Mouse (Mus musculus) 3T3-L1 (cell line): ENCODE data around the gene Uckl1.
A peak's percentile ranks its signal among the peaks of the same experiment; 100 is the strongest.

Experiments used
- DNase-seq: peaks from one replicate; pipeline ENCODE4 v3.0.0-alpha.2; 2015; ENCODE audit warnings: low read depth, low spot score

The Uckl1 gene

GRCm38 (mm10) chr2:181589732-181590105 lies 5.0 kb upstream of the Uckl1 start:
- DNase-seq: no peak

GRCm38 (mm10) chr2:181589011-181589731 lies 4.5 kb upstream of the Uckl1 start:
- no peak for DNase-seq

GRCm38 (mm10) chr2:181588229-181588780 lies 3.6 kb upstream of the Uckl1 start:
- no peak for DNase-seq

- no peak for DNase-seq
Measured at GRCm38 (mm10) chr2:181587796-181588195, 3.1 kb upstream of the Uckl1 start.

GRCm38 (mm10) chr2:181586124-181586523 lies 1.4 kb upstream of the Uckl1 start:
- no peak for DNase-seq

- no peak for DNase-seq
Measured at GRCm38 (mm10) chr2:181585506-181585905, 814 bp upstream of the Uckl1 start.

GRCm38 (mm10) chr2:181583460-181584257 lies 1.0 kb downstream of the Uckl1 start:
- DNase-seq: no peak

GRCm38 (mm10) chr2:181582939-181583338 lies 1.8 kb downstream of the Uckl1 start:
- no peak for DNase-seq

- no peak for DNase-seq
Measured at GRCm38 (mm10) chr2:181582358-181582757, 2.3 kb downstream of the Uckl1 start.

- peak; percentile 85 for DNase-seq
Measured at GRCm38 (mm10) chr2:181581402-181582120, 3.1 kb downstream of the Uckl1 start.

GRCm38 (mm10) chr2:181581016-181581401 lies 3.7 kb downstream of the Uckl1 start:
- DNase-seq: peak; percentile 98

- DNase-seq: no peak
Measured at GRCm38 (mm10) chr2:181580131-181580772, 4.4 kb downstream of the Uckl1 start.

GRCm38 (mm10) chr2:181579681-181580080 lies 5.0 kb downstream of the Uckl1 start:
- DNase-seq: no peak

- DNase-seq: no peak
Measured at GRCm38 (mm10) chr2:181578790-181579618, 5.7 kb downstream of the Uckl1 start.

- DNase-seq: no peak
Measured at GRCm38 (mm10) chr2:181577981-181578581, 6.6 kb downstream of the Uckl1 start.

GRCm38 (mm10) chr2:181577126-181577525 lies 7.6 kb downstream of the Uckl1 start:
- no peak for DNase-seq

GRCm38 (mm10) chr2:181576613-181577012 lies 8.1 kb downstream of the Uckl1 start:
- DNase-seq: no peak

GRCm38 (mm10) chr2:181574921-181575545 lies 9.7 kb downstream of the Uckl1 start:
- DNase-seq: no peak

- no peak for DNase-seq
Measured at GRCm38 (mm10) chr2:181573961-181574360, 10.7 kb downstream of the Uckl1 start.
